Mouse (Mus musculus) neural tube, embryonic 11.5 days (tissue): ENCODE data around the gene Ptprq. TPM values are rescaled to one million over a fixed set of nuclear protein-coding genes. Genes with fewer than 3 reads are reported as not detected.

ENCODE experiments used
- ATAC-seq: fragments of 200-750 bp; cut with Nextera tagmentation; 2 replicates; pipeline ENCODE4 v1.8.0; 2017; ENCODE audit warnings: moderate number of reproducible peaks, mild to moderate bottlenecking, moderate TSS enrichment, moderate library complexity; ENCODE audit not compliant: insufficient read depth, low FRiP score, low TSS enrichment
- DNase-seq: peaks from one replicate; pipeline ENCODE4 v3.0.0-alpha.2; 2015; ENCODE audit warnings: low spot score
- H3K27ac ChIP-seq: fragments of 300-500 bp; sonication (generic); 2 replicates; pipeline ENCODE4 v1.5.1; 2014; ENCODE audit warnings: low read depth, mild to moderate bottlenecking, low read length
- H3K27me3 ChIP-seq: fragments of 300-500 bp; sonication (generic); 2 replicates; pipeline ENCODE4 v1.6.1; 2014; ENCODE audit warnings: mild to moderate bottlenecking, low read length, mixed read lengths; ENCODE audit not compliant: control insufficient read depth, insufficient read depth
- H3K36me3 ChIP-seq: fragments of 300-500 bp; sonication (generic); 2 replicates; pipeline ENCODE4 v1.6.1; 2014; ENCODE audit warnings: mild to moderate bottlenecking, low read length, moderate library complexity, mixed read lengths; ENCODE audit not compliant: control insufficient read depth, insufficient read depth
- H3K4me1 ChIP-seq: fragments of 300-500 bp; sonication (generic); 2 replicates; pipeline ENCODE4 v1.6.1; 2014; ENCODE audit warnings: low read length, mixed read lengths; ENCODE audit not compliant: control insufficient read depth, insufficient read depth
- H3K4me2 ChIP-seq: fragments of 300-500 bp; sonication (generic); 2 replicates; pipeline ENCODE4 v1.6.1; 2014; ENCODE audit warnings: low read depth, mild to moderate bottlenecking, moderate library complexity
- H3K4me3 ChIP-seq: fragments of 300-500 bp; sonication (generic); 2 replicates; pipeline ENCODE4 v1.5.1; 2014; ENCODE audit warnings: low read depth, low read length
- H3K9ac ChIP-seq: fragments of 300-500 bp; sonication (generic); 2 replicates; pipeline ENCODE4 v1.6.1; 2014; ENCODE audit warnings: mild to moderate bottlenecking, low read length
- H3K9me3 ChIP-seq: fragments of 300-500 bp; sonication (generic); 2 replicates; pipeline ENCODE4 v1.6.1; 2016; ENCODE audit warnings: low read length; ENCODE audit not compliant: control insufficient read depth
- WGBS: fragments of 180-500 bp; shearing (Covaris S2); extraction: QIAGEN DNeasy Blood & Tissue Kit; methylation state at CpG from one replicate; pipeline ENCODE4 v1.1.7; 2014; 5-methylcytosine and 5-hydroxymethylcytosine counted together
- polyA plus RNA-seq: library from polyadenylated mRNA; unstranded; fragments of >200 nt; fragmentation: Nextera tagmentation; extraction: Ambion mirVana; gene quantifications from 2 replicates; pipeline ENCODE4 v1.2.1, GENCODE M21; 2014

Gene Ptprq
- polyA plus RNA-seq, 1 experiment from 2014 or later, result 0.05 TPM

DNA sequence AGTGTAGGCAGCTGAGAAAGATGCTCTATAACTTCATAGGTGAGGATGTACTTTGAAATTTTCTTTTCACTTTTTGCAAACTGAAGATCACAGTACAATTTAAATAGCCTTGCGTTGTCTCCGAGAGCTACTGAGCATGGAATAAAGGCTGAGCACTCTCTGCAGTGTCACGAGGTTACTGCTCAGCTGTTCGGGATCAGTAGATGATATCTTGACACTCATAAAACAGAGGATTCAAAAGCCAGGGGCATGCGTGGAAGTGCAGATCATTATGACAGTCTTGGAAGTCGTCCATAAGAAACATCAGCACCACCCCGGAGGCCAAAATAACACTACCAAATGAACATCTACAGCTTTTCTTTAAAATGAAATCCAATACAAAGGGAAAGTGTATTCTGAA is 203.2 kb downstream of the Ptprq start:
- DNase-seq, result no peak
- Histone ChIP-seq H3K4me2 (no peak overlapping the region), H3K27me3 (no peaks in the 10 kb centered on the region), H3K4me3 (no peak overlapping the region), H3K9ac (no peak overlapping the region), H3K36me3 (no peaks in the 10 kb centered on the region), H3K27ac (no peak overlapping the region), H3K4me1 (no peaks in the 10 kb centered on the region), H3K9me3 (no peaks in the 10 kb centered on the region)
- WGBS, result 82% methylated on average over 7 of the region's 7 CpGs
- ATAC-seq, result no peak

DNA sequence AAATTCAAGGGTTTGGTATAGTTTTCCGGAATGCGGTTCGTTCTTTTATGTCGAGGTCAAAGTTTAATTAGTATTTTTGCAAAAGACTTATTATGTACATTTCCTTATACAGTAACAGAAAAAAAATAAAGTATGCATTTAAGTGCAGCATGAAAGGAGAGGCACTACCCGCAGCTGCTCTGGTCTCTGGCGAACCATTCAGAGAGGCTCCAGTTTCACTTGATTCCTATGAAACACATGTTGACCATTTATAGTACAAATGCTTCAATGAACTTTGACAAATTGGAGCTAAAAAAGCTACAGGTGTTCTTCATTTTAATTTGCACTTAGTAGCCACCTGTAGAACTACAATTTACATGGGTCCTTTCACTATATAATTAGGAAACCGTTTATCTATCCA is 205.1 kb downstream of the Ptprq start:
- Histone ChIP-seq H3K36me3 (no peaks in the 10 kb centered on the region), H3K27me3 (no peaks in the 10 kb centered on the region), H3K9me3 (no peaks in the 10 kb centered on the region), H3K9ac (no peak overlapping the region), H3K4me3 (no peak overlapping the region), H3K4me1 (no peaks in the 10 kb centered on the region), H3K27ac (no peak overlapping the region), H3K4me2 (no peak overlapping the region)
- ATAC-seq (no peak), DNase-seq (no peak)
- 85% methylated on average over 7 of the region's 7 CpGs for WGBS

DNA sequence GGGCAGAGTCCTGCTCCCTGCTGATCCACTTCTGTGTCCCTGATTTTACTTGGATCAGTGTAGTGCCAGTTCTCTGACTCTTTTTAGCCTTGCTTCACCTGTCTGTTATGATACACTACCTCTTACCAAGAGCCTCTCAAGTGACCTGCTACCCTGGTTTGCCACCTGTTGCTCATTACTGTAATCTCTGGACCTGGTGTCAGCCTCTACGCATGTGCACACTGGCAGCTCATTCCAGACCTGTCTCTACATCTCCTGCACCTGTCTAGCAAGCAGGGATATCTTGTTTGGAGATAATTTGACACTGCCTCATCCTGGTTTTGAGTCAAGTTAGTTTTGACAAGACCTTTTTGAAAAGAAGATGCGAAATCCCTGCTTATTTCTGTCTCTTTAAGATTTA is 213.5 kb downstream of the Ptprq start:
- WGBS, result 82% methylated on average over 2 of the region's 2 CpGs
- no peaks in the 10 kb centered on the region for H3K27me3 ChIP-seq
- ATAC-seq (no peak), DNase-seq (no peak)
- no peak overlapping the region for H3K9ac ChIP-seq
- H3K36me3 ChIP-seq, result no peaks in the 10 kb centered on the region
- no peaks in the 10 kb centered on the region for H3K4me1 ChIP-seq
- no peaks in the 10 kb centered on the region for H3K9me3 ChIP-seq
- no peak overlapping the region for H3K4me3 ChIP-seq
- no peak overlapping the region for H3K4me2 ChIP-seq
- no peak overlapping the region for H3K27ac ChIP-seq

DNA sequence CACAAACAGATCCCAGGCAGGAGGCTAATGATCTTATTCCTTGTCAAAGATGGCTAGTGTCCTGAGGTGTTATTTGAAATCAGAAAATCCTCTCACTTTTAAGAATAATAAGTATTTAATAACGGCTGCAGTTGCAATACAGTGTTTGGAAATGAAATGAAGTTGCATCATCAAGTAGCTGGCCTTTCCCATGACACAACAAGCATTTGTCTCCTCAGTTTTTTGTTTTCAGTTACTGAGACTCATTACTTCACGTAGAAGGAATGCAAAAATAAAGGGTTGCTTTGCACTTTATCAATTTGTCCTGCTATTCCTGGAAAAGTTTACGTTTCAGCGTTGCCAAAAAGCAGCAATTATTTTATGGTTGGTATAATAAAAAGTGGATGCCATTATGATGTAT is 216.4 kb downstream of the Ptprq start:
- H3K4me3 ChIP-seq, result no peak overlapping the region
- no peak overlapping the region for H3K9ac ChIP-seq
- H3K9me3 ChIP-seq, result no peaks in the 10 kb centered on the region
- no peaks in the 10 kb centered on the region for H3K36me3 ChIP-seq
- H3K27me3 ChIP-seq, result no peaks in the 10 kb centered on the region
- no peak overlapping the region for H3K4me2 ChIP-seq
- WGBS, result 92% methylated on average over 4 of the region's 4 CpGs
- H3K27ac ChIP-seq, result no peak overlapping the region
- ATAC-seq, result no peak
- DNase-seq, result no peak
- H3K4me1 ChIP-seq, result no peaks in the 10 kb centered on the region

DNA sequence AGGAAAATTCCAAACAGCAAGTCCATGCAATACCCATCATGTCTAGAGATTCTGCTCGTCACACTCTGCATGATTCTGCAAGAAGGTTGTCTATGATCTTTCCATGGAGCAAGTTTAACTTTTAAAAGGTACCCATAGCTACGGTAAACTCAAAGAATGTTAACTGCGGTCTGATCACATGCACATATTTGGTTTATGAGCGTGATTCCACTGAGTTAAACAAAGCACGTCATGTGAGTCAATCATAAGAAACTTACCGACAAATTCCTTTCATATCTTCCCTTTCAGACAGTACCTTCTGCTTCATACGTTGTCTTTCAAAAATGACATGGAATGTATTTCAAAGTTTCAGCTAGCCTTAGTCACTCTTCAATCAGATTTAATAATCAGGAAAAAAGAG is 217.7 kb downstream of the Ptprq start:
- WGBS, result 90% methylated on average over 7 of the region's 7 CpGs
- Histone ChIP-seq H3K27ac (no peak overlapping the region), H3K36me3 (no peaks in the 10 kb centered on the region), H3K4me1 (no peaks in the 10 kb centered on the region), H3K4me2 (no peak overlapping the region), H3K4me3 (no peak overlapping the region), H3K9me3 (no peaks in the 10 kb centered on the region), H3K27me3 (no peaks in the 10 kb centered on the region), H3K9ac (no peak overlapping the region)
- DNase-seq, result no peak
- ATAC-seq, result no peak

DNA sequence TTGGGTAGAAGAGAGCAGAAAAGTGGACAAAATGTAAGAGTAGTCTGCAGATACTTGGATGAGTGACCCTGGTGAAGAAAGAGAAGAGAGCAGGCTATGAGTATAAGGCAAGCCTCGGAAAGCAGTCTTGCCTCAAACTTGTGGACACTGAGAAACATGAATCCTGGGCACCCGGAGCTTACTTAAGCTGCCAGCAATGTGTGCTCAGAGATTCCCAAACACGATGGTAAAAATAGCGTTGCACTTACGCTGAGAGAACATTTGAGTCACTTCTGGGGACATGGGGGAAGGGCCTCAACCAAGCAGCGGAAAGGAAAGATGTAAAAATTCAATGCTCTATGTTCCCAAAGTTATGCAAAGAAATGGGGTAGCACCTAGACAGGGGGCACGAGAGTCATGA is 220.2 kb downstream of the Ptprq start:
- 89% methylated on average over 7 of the region's 7 CpGs for WGBS
- no peak overlapping the region for H3K4me2 ChIP-seq
- H3K27me3 ChIP-seq, result no peaks in the 10 kb centered on the region
- H3K27ac ChIP-seq, result no peak overlapping the region
- no peak overlapping the region for H3K9ac ChIP-seq
- H3K36me3 ChIP-seq, result no peaks in the 10 kb centered on the region
- H3K4me3 ChIP-seq, result no peak overlapping the region
- DNase-seq (no peak), ATAC-seq (no peak)
- H3K9me3 ChIP-seq, result no peaks in the 10 kb centered on the region
- H3K4me1 ChIP-seq, result no peaks in the 10 kb centered on the region

DNA sequence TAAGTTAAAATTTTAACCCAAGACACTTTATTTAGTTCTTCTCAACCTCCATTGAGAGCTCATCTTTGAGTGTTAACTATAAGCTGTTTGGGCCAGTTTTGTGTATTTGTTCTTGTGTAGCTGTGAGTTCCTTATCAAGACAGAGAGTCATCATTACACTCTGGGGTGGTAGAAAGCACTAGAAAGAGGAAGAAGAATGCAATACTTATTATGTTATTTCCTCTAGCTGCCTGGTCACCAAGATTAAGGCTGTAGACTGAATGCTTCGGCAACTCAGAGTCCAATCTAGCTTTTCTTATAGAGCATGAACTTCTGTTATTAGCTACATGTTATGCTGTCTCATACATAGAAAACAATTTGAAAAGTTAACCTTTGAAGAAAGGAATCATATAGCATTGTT is 223.4 kb downstream of the Ptprq start:
- Histone ChIP-seq H3K27me3 (no peaks in the 10 kb centered on the region), H3K27ac (no peak overlapping the region), H3K9me3 (no peaks in the 10 kb centered on the region), H3K36me3 (no peaks in the 10 kb centered on the region), H3K4me2 (no peak overlapping the region), H3K4me3 (no peak overlapping the region), H3K4me1 (no peaks in the 10 kb centered on the region), H3K9ac (no peak overlapping the region)
- WGBS, result 84% methylated on average over 1 of the region's 1 CpGs
- DNase-seq, result no peak
- no peak for ATAC-seq

DNA sequence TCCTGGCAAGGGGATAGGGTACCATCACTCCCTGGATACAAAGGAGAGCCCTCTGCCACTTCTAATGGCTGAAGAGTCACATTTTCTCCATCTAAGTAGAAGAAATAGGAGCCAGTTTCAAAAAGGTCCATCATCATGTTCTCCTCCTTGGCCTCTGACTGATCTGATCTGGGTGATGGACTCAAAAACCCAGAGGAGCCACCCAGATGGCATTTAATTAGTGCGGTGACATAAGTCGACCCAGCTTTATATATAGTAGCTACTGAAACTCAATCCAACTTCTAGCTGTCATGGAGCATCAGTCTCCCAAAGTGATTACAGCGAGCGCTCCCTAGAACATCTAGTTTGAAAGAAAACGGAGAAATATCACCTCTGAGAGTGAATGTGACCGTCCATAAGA is 225.3 kb downstream of the Ptprq start, which contains the start of gene Myf6:
Gene Myf6, minus strand, starts transcription at position 170 of the 400 bp plus-strand sequence.
- Histone ChIP-seq H3K4me1 (no peaks in the 10 kb centered on the region), H3K9ac (no peak within 1 kb of the TSS), H3K36me3 (no peaks in the 10 kb centered on the region), H3K4me3 (no peak within 1 kb of the TSS), H3K9me3 (no peaks in the 10 kb centered on the region), H3K27ac (no peak within 1 kb of the TSS), H3K4me2 (peak within 1 kb of the TSS; percentile 34), H3K27me3 (no peaks in the 10 kb centered on the region)
- WGBS, result 77% methylated on average over 6 of the region's 6 CpGs
- DNase-seq (no peak), ATAC-seq (no peak)

DNA sequence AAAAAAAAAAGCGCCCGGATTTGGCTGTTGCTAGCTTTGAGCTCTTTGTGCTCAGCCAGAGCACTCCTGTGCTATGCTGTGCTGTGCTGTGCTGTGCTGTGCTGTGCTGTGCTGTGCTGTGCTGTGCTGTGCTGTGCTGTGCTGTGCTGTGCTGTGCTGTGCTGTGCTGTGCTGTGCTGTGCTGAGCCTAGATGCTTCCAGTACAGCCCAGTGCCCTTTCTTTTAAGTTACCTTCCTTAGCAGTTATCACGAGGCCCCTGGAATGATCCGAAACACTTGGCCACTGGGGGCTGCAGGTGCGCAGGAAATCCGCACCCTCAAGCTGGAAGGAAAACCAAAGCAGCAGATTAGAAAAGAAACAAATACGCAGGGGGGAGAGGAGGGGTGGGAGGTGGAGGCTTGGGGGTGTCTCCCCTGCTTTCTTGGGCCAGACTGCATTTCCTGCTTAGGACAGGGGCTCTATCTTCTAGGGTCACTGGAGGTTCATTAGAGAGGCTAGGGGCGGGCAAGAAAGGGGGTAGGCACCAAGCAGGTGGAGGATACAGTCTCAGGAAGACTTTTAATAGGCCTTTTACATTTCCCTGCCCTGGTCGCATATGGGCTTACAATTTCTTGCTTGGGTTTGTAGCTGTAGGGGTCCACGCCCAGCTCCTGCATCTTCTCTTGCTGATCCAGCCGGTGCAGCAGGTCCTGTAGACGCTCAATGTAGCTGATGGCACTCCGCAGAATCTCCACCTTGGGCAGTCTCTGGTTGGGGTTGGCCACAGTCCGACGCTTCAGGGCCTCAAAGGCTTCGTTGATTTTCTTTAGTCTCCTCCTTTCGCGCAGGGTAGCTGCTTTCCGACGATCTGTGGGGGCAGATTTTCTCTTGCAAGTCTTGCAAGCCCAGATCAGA is 226.0 kb downstream of the Ptprq start:
- no peaks in the 10 kb centered on the region for H3K27me3 ChIP-seq
- no peak overlapping the region for H3K27ac ChIP-seq
- no peak overlapping the region for H3K4me3 ChIP-seq
- no peaks in the 10 kb centered on the region for H3K36me3 ChIP-seq
- no peaks in the 10 kb centered on the region for H3K9me3 ChIP-seq
- DNase-seq (no peak), ATAC-seq (peak; percentile 48; the same call in 1 of the 2 replicates)
- H3K4me2 ChIP-seq, result peak overlapping the region; percentile 34
- 51% methylated on average over 19 of the region's 20 CpGs for WGBS
- H3K4me1 ChIP-seq, result no peaks in the 10 kb centered on the region
- H3K9ac ChIP-seq, result peak overlapping the region; percentile 20; the same call in 1 of the 2 replicates
